Mouse (Mus musculus) testis, adult 2 months (tissue): ENCODE measurements around the gene I0C0044D17Rik.

Source experiments
- CTCF ChIP-seq: fragments of 200-500 bp; IDR thresholded peaks from 2 replicates; pipeline ENCODE4 v1.5.1; 2012; ENCODE audit warnings: low read depth, mild to moderate bottlenecking, inconsistent platforms, low read length, moderate library complexity; ENCODE audit not compliant: control insufficient read depth, insufficient read depth, insufficient replicate concordance
- POLR2A ChIP-seq: fragments of 200-500 bp; IDR thresholded peaks from 2 replicates; pipeline ENCODE4 v1.6.1; 2012; ENCODE audit warnings: low read depth, mild to moderate bottlenecking, inconsistent platforms, low read length, moderate library complexity; ENCODE audit not compliant: control insufficient read depth

- TF ChIP-seq CTCF (no peak), POLR2A (no peak)
Measured at GRCm38 (mm10) chr4:98836519-98836918, 12.9 kb upstream of the I0C0044D17Rik start.
